Mouse (Mus musculus) forebrain, embryonic 10.5 days (tissue): Measurements from ENCODE around the gene Tmc6. TPM values are rescaled to one million over a fixed set of nuclear protein-coding genes. Genes with fewer than 3 reads are reported as not detected.

Experiments used
- DNase-seq: peaks from one replicate; pipeline ENCODE4 v3.0.0-alpha.2; 2017; ENCODE audit warnings: low spot score; ENCODE audit errors: extremely low spot score
- H3K27ac ChIP-seq: fragments of 300-500 bp; sonication (generic); 2 replicates; pipeline ENCODE4 v1.5.1; 2016; ENCODE audit warnings: mild to moderate bottlenecking
- H3K27me3 ChIP-seq: fragments of 300-500 bp; sonication (generic); 2 replicates; pipeline ENCODE4 v1.6.1; 2016; ENCODE audit warnings: mild to moderate bottlenecking; ENCODE audit not compliant: poor library complexity, severe bottlenecking
- H3K36me3 ChIP-seq: fragments of 300-500 bp; sonication (generic); replicated peaks from 2 replicates; pipeline ENCODE4 v1.6.1; 2016; ENCODE audit warnings: mild to moderate bottlenecking, moderate library complexity
- H3K4me1 ChIP-seq: fragments of 300-500 bp; sonication (generic); 2 replicates; pipeline ENCODE4 v1.6.1; 2016
- H3K4me3 ChIP-seq: fragments of 300-500 bp; sonication (generic); 2 replicates; pipeline ENCODE4 v1.5.1; 2016; ENCODE audit warnings: mild to moderate bottlenecking, moderate library complexity
- H3K9me3 ChIP-seq: fragments of 300-500 bp; sonication (generic); 2 replicates; pipeline ENCODE4 v1.6.1; 2016; ENCODE audit warnings: mild to moderate bottlenecking, moderate library complexity
- WGBS: fragments of 180-500 bp; shearing (Covaris S2); methylation state at CpG from one replicate; pipeline ENCODE4 v1.1.7; 2016; 5-methylcytosine and 5-hydroxymethylcytosine counted together
- polyA plus RNA-seq: library from polyadenylated mRNA; unstranded; fragments of >200 nt; fragmentation: Nextera tagmentation; extraction: Ambion mirVana; gene quantifications from 2 replicates; pipeline ENCODE4 v1.2.1, GENCODE M21; 2016

Tmc6 gene
- polyA plus RNA-seq, 1 experiment from 2014 or later = 12.2 TPM

GRCm38 (mm10) chr11:117786294-117786693 is 4.3 kb upstream of the Tmc6 start:
- Histone ChIP-seq H3K9me3 (no peaks in the 10 kb centered on the region), H3K27me3 (peaks cover 64% of the 10 kb centered on the region), H3K36me3 (no peaks in the 10 kb centered on the region), H3K4me3 (no peak overlapping the region), H3K27ac (peak overlapping the region; percentile 51; the same call in 1 of the 2 replicates), H3K4me1 (peaks cover 45% of the 10 kb centered on the region)
- peak; percentile 57 for DNase-seq
- 6% methylated on average over 10 of the region's 10 CpGs for WGBS

DNA sequence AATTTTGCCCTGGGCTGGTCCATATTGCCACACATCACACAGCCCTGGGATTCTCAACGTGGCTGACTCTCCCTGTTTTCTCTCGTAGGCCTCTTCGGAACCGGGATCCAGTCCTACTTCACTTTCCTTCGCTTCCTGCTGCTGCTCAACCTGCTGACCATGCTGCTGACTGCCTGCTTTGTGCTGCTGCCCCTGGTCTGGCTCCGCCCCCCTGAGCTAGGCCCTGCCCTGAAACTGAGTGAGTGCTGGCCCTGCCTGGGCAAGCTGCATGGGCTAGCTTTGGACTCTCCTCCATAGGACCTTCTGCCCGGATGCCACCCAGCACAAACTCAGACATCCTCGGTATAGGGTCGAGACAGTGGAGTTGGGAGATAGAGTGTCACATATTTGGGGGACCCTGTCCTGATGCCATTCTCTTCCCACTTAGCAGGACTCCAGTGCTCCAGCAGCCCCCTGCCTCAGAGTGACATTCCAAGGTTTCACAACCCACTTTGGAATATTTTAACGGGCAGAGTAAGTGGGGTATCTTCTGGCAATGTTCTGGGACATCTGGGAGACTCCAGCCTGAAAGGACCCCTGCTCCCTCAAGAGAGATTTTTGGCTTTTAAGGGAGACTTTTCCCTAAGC is 1.8 kb upstream of the Tmc6 start:
- peaks cover 57% of the 10 kb centered on the region for H3K4me1 ChIP-seq
- H3K27me3 ChIP-seq = peaks cover 70% of the 10 kb centered on the region
- WGBS = 32% methylated on average over 10 of the region's 10 CpGs
- peak; percentile 31 for DNase-seq
- no peaks in the 10 kb centered on the region for H3K36me3 ChIP-seq
- H3K27ac ChIP-seq = peak overlapping the region; percentile 84; the same call in 1 of the 2 replicates
- H3K4me3 ChIP-seq = peak overlapping the region; percentile 55
- no peaks in the 10 kb centered on the region for H3K9me3 ChIP-seq

DNA sequence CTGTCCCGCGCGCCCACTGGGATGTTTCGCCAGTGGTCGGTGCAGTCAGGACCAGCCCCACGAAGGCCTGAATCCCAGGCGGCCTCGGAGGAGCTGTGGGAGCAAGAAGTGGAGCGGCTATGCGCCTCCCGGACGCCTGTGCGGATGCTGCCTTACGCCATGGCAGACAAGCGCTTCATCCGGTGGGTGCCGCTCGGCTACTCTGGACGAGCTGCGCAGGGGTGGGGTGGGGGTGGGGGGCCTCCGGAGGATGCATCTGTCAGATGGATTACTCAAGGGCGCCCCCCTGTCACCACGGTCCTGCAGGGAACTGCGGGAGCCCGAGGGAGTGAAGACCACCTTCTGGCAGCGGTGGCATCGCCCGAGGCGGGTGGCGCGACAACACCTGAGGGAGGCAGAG is 1.1 kb upstream of the Tmc6 start:
- Histone ChIP-seq H3K4me1 (peaks cover 64% of the 10 kb centered on the region), H3K27ac (peak overlapping the region; percentile 84), H3K36me3 (0 out of 2 replicates have a peak, but pooled peaks cover 1% of the 10 kb centered on the region), H3K9me3 (no peaks in the 10 kb centered on the region), H3K27me3 (peaks cover 77% of the 10 kb centered on the region), H3K4me3 (peak overlapping the region; percentile 55)
- 3% methylated on average over 31 of the region's 31 CpGs for WGBS
- peak; percentile 65 for DNase-seq

DNA sequence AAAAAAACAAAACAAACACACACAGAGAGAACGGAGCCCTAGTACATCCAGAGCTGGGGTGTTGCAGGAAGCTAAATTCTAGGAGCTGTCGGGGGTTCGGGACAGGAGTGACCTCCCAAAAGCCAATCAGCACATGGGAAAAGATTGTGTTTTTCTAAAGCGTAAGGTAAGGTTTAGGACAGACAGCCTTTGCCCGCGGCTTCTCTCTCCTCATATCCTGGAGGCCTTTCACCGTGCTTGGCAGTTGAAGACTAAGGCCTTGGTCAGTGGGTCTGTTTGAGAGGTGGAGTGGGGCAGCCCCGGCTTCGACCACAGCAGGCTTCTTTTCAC is 672 bp upstream of the Tmc6 start:
- Histone ChIP-seq H3K4me1 (peaks cover 68% of the 10 kb centered on the region), H3K27me3 (peaks cover 81% of the 10 kb centered on the region)

GRCm38 (mm10) chr11:117781199-117781821 is 688 bp downstream of the Tmc6 start:
- peak overlapping the region; percentile 55 for H3K4me3 ChIP-seq
- WGBS = 25% methylated on average over 18 of the region's 18 CpGs
- peaks cover 81% of the 10 kb centered on the region for H3K27me3 ChIP-seq
- H3K36me3 ChIP-seq = 0 out of 2 replicates have a peak, but pooled peaks cover 2% of the 10 kb centered on the region
- no peaks in the 10 kb centered on the region for H3K9me3 ChIP-seq
- H3K27ac ChIP-seq = peak overlapping the region; percentile 84
- H3K4me1 ChIP-seq = peaks cover 68% of the 10 kb centered on the region
- no peak for DNase-seq

More for the DNA sequence above, 672 bp upstream of the Tmc6 start:
- WGBS = 50% methylated on average over 9 of the region's 9 CpGs
- 0 out of 2 replicates have a peak, but pooled peaks cover 2% of the 10 kb centered on the region for H3K36me3 ChIP-seq
- H3K9me3 ChIP-seq = no peaks in the 10 kb centered on the region
- no peak for DNase-seq
- H3K27ac ChIP-seq = peak overlapping the region; percentile 84
- peak overlapping the region; percentile 55 for H3K4me3 ChIP-seq

- H3K27me3 ChIP-seq = peaks cover 78% of the 10 kb centered on the region
- peaks cover 65% of the 10 kb centered on the region for H3K4me1 ChIP-seq
- peak overlapping the region; percentile 55 for H3K4me3 ChIP-seq
- H3K36me3 ChIP-seq = 0 out of 2 replicates have a peak, but pooled peaks cover 2% of the 10 kb centered on the region
- peak overlapping the region; percentile 84 for H3K27ac ChIP-seq
- 2% methylated on average over 19 of the region's 19 CpGs for WGBS
- peak; percentile 71 for DNase-seq
- H3K9me3 ChIP-seq = no peaks in the 10 kb centered on the region
Observed at GRCm38 (mm10) chr11:117780582-117781111, 1.4 kb downstream of the Tmc6 start.

GRCm38 (mm10) chr11:117780199-117780515 is 1.8 kb downstream of the Tmc6 start:
- Histone ChIP-seq H3K36me3 (0 out of 2 replicates have a peak, but pooled peaks cover 2% of the 10 kb centered on the region), H3K4me3 (peak overlapping the region; percentile 55), H3K27ac (peak overlapping the region; percentile 84), H3K4me1 (peaks cover 65% of the 10 kb centered on the region), H3K27me3 (peaks cover 73% of the 10 kb centered on the region), H3K9me3 (no peaks in the 10 kb centered on the region)
- peak; percentile 28 for DNase-seq
- 2% methylated on average over 17 of the region's 17 CpGs for WGBS

DNA sequence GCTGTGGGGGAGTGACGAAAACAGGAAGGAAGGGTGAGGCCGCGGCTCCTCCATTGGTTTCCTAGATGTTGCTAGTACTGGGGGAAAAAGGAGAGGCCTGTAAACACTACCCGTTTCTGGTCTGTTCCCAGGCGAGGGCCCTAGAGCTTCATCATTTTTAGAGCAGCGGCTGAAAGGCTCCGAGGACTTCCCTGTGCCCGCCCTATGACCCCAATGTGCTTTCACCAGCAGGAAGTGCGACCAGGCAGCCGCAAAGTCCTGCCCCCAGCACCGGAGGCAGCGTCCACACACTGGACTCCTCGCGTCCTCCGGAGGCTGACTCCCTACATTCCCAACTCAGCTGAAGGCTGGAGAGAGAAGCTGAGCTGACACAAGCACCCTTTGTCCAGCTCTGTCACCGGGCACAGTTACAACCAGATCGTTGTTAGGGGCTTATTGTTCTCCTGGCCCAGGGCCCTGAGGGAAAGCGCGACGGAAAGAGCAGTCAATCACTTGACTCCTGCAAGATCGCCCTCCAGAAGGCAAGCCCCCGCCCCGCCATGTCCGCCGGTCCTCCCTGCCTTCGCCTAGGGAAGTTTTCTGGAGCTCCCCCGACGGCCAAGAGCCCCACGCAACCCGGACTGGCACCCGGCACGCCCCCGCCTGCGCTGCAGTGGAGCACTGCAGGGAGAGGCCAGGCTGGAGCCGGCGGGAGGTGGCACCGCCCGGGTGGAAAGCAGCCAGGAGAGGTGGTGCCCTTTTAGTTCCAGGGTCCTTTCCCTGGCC is 2.4 kb downstream of the Tmc6 start:
- H3K27me3 ChIP-seq = peaks cover 68% of the 10 kb centered on the region
- 4% methylated on average over 38 of the region's 38 CpGs for WGBS
- peak; percentile 61 for DNase-seq
- no peaks in the 10 kb centered on the region for H3K9me3 ChIP-seq
- peak overlapping the region; percentile 55 for H3K4me3 ChIP-seq
- 0 out of 2 replicates have a peak, but pooled peaks cover 7% of the 10 kb centered on the region for H3K36me3 ChIP-seq
- H3K27ac ChIP-seq = peak overlapping the region; percentile 84
- peaks cover 65% of the 10 kb centered on the region for H3K4me1 ChIP-seq

- Histone ChIP-seq H3K27ac (peak overlapping the region; percentile 84), H3K27me3 (peaks cover 61% of the 10 kb centered on the region), H3K4me3 (peak overlapping the region; percentile 55), H3K4me1 (peaks cover 65% of the 10 kb centered on the region), H3K36me3 (peaks cover 9% of the 10 kb centered on the region; the same call in 1 of the 2 replicates), H3K9me3 (no peaks in the 10 kb centered on the region)
- 67% methylated on average over 12 of the region's 12 CpGs for WGBS
- DNase-seq = no peak
Observed at GRCm38 (mm10) chr11:117778851-117779433, 3.1 kb downstream of the Tmc6 start.

DNA sequence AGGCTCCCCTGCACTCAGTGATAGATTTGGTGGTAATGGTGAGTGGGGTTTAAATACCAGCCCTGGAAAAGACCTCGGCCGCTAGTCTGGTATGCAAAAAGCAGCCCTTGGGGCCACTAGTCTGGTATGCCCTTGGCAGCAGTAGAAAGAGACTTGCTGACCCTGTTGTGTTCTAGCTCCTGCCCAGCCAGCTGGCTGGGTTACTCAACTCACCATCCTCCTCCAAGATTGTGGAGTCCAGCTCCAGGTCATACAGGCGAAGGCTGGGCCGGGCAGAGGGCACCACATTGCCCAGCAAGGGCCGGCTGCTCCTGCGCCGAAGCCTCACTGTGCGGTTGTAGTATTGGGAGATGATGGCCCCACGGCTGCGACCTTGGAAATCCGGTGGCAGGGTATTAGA is 4.0 kb downstream of the Tmc6 start:
- H3K4me3 ChIP-seq = no peak overlapping the region
- WGBS = 95% methylated on average over 11 of the region's 11 CpGs
- H3K4me1 ChIP-seq = peaks cover 57% of the 10 kb centered on the region
- H3K9me3 ChIP-seq = no peaks in the 10 kb centered on the region
- H3K27ac ChIP-seq = no peak overlapping the region
- no peak for DNase-seq
- peaks cover 13% of the 10 kb centered on the region; the same call in 1 of the 2 replicates for H3K36me3 ChIP-seq
- H3K27me3 ChIP-seq = peaks cover 52% of the 10 kb centered on the region

DNA sequence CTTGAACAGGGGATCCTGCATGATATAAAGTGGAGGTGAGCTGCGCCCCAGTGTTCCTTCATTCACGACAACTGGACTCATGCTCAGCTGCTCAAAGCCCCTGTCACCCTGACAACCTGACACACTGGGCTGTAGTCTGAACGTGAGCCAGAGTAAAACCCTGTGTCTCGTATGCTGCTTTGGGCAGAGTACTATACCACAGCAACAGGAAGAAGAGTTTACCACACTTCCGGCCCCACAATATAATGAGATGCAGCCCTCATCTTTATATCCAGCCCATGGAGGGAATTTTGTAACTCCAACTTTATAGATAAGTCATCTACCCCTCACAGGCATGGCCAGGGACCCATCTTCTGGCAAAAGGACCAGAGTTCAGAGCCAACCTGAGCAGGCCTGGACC is 4.9 kb downstream of the Tmc6 start:
- peaks cover 48% of the 10 kb centered on the region for H3K4me1 ChIP-seq
- H3K27me3 ChIP-seq = peaks cover 43% of the 10 kb centered on the region
- WGBS = 88% methylated on average over 5 of the region's 5 CpGs
- DNase-seq = no peak
- H3K36me3 ChIP-seq = peaks cover 15% of the 10 kb centered on the region; the same call in 1 of the 2 replicates
- no peaks in the 10 kb centered on the region for H3K9me3 ChIP-seq
- H3K27ac ChIP-seq = no peak overlapping the region
- no peak overlapping the region for H3K4me3 ChIP-seq

GRCm38 (mm10) chr11:117776085-117776792 is 5.8 kb downstream of the Tmc6 start:
- Histone ChIP-seq H3K27ac (no peak overlapping the region), H3K9me3 (no peaks in the 10 kb centered on the region), H3K4me3 (no peak overlapping the region), H3K27me3 (peaks cover 34% of the 10 kb centered on the region), H3K36me3 (peaks cover 20% of the 10 kb centered on the region; the same call in 1 of the 2 replicates), H3K4me1 (peaks cover 39% of the 10 kb centered on the region)
- DNase-seq = no peak
- 92% methylated on average over 14 of the region's 14 CpGs for WGBS
